Mouse (Mus musculus) small intestine, adult 2 months (tissue): ENCODE measurements around the gene Adam22.

Experiments used
- CTCF ChIP-seq: fragments of 200-500 bp; IDR thresholded peaks from 2 replicates; pipeline ENCODE4 v1.5.1; 2012; ENCODE audit warnings: low read depth, mild to moderate bottlenecking, control low read depth, inconsistent platforms, low read length, moderate library complexity, mixed read lengths; ENCODE audit not compliant: insufficient replicate concordance, insufficient read length; ENCODE audit errors: extremely low read depth
- POLR2A ChIP-seq: fragments of 200-500 bp; IDR thresholded peaks from 2 replicates; pipeline ENCODE4 v1.6.1; 2012; ENCODE audit warnings: low read depth, mild to moderate bottlenecking, control low read depth, inconsistent platforms, low read length, moderate library complexity

DNA sequence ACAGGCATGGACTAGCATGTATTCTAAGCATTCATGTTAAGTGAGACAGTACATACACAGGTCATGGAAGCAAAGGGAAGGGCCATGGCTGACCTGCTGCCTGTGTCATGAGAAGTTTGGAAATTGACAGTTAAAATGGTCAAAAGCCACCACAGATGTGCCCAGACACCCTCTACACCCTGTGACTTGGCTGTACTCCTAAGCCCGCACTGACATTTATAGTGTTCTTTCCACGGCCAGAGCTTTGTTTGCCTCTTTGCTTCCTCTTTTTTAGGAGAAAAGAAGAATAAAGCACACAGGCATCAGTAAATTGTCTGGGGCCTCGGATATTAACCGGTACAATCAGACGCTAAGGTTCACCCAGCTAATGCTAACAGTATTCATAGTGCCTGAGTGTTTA, 146.3 kb downstream of the Adam22 start:
- TF ChIP-seq CTCF (no peak), POLR2A (no peak)
